Mouse (Mus musculus) megakaryocyte progenitor cell, adult 5-6 weeks (primary cell): Measurements from ENCODE around the gene Hspb9. TPM values are rescaled to one million over a fixed set of nuclear protein-coding genes. Genes with fewer than 3 reads are reported as not detected.
A peak's percentile ranks its signal among the peaks of the same experiment; 100 is the strongest.

Experiments
- ATAC-seq: replicated peaks from 2 replicates; pipeline ENCODE4 v1.8.0; 2016; ENCODE audit warnings: mild to moderate bottlenecking, moderate TSS enrichment, inconsistent platforms; ENCODE audit not compliant: poor library complexity
- total RNA-seq, 2 experiments: library from RNA; stranded (forward) in 1 of 2; stranded (reverse) in 1 of 2; fragments of 157-497, 149-512 nt in 1 of 2; fragments of 200-1000 nt in 1 of 2; gene quantifications; 2 replicates each; pipeline versions ENCODE4 v1.2.3 to v1.2.4; 2015 to 2017

Gene Hspb9
- total RNA-seq (2015) (not detected in 2 replicates), total RNA-seq (2017) (0.37 and 0.47 TPM in 2 replicates)

GRCm38 (mm10) chr11:100713735-100714533 is at the start of gene Hspb9:
TSS of gene Hspb9 (plus strand) at chr11:100713850.
- peak; percentile 81 for ATAC-seq

GRCm38 (mm10) chr11:100671049-100671448 is 42.6 kb upstream of the Hspb9 start:
- no peak for ATAC-seq

GRCm38 (mm10) chr11:100671956-100672355 is 41.7 kb upstream of the Hspb9 start:
- no peak for ATAC-seq

- no peak for ATAC-seq
These were observed 40.5 kb upstream of the Hspb9 start for GRCm38 (mm10) chr11:100673169-100673568.

GRCm38 (mm10) chr11:100677810-100678209 is 35.8 kb upstream of the Hspb9 start:
- ATAC-seq: no peak

GRCm38 (mm10) chr11:100681826-100682225 is 31.8 kb upstream of the Hspb9 start:
- no peak for ATAC-seq

GRCm38 (mm10) chr11:100682526-100682925 is 31.1 kb upstream of the Hspb9 start:
- ATAC-seq: no peak

GRCm38 (mm10) chr11:100684084-100684483 is 29.6 kb upstream of the Hspb9 start:
- no peak for ATAC-seq

GRCm38 (mm10) chr11:100685371-100685770 is 28.3 kb upstream of the Hspb9 start:
- ATAC-seq: no peak

GRCm38 (mm10) chr11:100687265-100687664 is 26.4 kb upstream of the Hspb9 start:
- no peak for ATAC-seq

GRCm38 (mm10) chr11:100688443-100688842 is 25.2 kb upstream of the Hspb9 start:
- ATAC-seq: no peak

GRCm38 (mm10) chr11:100690389-100690788 is 23.3 kb upstream of the Hspb9 start:
- no peak for ATAC-seq

GRCm38 (mm10) chr11:100692164-100692616 is 21.5 kb upstream of the Hspb9 start, which contains the start of gene Zfp385c:
TSS of gene Zfp385c (minus strand) at chr11:100692455.
- ATAC-seq: 0 out of 2 replicates have a peak, but pooled peaks have one; percentile 18

GRCm38 (mm10) chr11:100693154-100693553 is 20.5 kb upstream of the Hspb9 start:
- ATAC-seq: no peak

- peak; percentile 96 for ATAC-seq
These were observed 18.7 kb upstream of the Hspb9 start for GRCm38 (mm10) chr11:100694926-100695325.

GRCm38 (mm10) chr11:100697921-100698320 is 15.7 kb upstream of the Hspb9 start:
- no peak for ATAC-seq

GRCm38 (mm10) chr11:100700710-100701109 is 12.9 kb upstream of the Hspb9 start:
- ATAC-seq: no peak

- ATAC-seq: peak; percentile 56
These were observed 12.3 kb upstream of the Hspb9 start for GRCm38 (mm10) chr11:100701301-100701700.

- peak; percentile 66 for ATAC-seq
These were observed 11.4 kb upstream of the Hspb9 start for GRCm38 (mm10) chr11:100702081-100702851.

GRCm38 (mm10) chr11:100702906-100703305 is 10.7 kb upstream of the Hspb9 start:
- ATAC-seq: peak; percentile 15; the same call in 1 of the 2 replicates

- ATAC-seq: 0 out of 2 replicates have a peak, but pooled peaks have one; percentile 4
These were observed 10.3 kb upstream of the Hspb9 start for GRCm38 (mm10) chr11:100703366-100703765.
